Mouse (Mus musculus): ENCODE measurements around the gene Ebf1. TPM values are rescaled to one million over a fixed set of nuclear protein-coding genes. Genes with fewer than 3 reads are reported as not detected.
A peak's percentile ranks its signal among the peaks of the same experiment; 100 is the strongest.

Gene Ebf1
- total RNA-seq, 2 experiments from 2014 or later, result 5.5 to 8.2 TPM

DNA sequence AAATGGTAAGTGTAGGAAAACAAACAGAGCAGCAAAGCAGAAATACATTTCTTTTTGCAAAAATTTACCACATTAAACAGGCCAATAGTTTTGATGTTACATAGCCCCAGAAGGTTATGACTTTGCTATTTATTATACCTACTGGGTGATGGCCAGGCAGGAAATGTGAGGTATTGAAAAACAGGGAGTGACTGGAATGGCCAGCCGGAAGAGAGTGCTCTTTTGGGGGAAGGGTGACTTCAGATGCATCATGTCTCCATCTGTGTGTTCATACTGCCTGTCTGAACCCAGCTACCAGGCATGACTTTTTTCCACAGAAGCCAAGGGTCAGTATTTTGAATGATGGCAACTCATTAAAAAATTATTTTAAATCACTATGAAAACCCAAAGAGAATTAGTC lies 84.7 kb downstream of the Ebf1 start:
- no peak for DNase-seq (ENCODE audit: low spot score)

DNA sequence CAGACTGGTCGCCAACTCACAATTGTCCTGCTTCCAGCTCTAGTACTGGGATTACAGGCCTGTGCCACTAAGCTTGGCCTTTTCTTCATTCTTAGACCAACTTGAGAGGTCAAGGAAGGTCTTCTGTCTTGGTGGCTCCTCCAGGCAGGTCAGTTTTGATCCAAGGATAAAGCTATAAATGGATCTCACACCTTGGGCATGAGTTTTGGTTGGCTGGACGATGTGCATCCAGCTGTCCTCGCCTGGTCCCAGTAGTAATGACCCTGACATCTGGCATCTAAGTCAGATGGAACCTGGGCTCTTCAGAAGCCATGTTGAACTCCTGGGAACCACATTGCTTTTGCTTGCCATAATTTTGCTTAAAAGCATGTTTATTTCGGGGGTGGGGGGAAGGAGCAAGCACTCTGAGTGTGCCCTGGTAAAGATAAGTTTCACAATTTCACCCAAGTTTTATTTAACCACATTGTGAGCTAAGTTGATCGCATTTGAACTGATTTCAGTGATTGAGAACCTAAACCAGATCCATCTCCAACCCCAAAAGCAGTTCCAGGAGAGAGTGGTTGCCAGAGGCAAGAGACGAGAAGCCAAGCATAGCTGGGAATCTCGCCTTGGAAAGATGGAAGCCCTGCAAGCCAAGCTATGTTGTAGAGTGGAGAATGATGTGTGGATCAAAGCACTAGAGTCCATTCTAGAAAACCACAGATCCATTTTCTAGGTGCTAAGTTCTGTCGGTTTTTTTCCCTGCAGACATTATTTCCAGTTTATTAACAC lies 85.8 kb downstream of the Ebf1 start:
- DNase-seq (ENCODE audit: low spot score), result no peak

DNA sequence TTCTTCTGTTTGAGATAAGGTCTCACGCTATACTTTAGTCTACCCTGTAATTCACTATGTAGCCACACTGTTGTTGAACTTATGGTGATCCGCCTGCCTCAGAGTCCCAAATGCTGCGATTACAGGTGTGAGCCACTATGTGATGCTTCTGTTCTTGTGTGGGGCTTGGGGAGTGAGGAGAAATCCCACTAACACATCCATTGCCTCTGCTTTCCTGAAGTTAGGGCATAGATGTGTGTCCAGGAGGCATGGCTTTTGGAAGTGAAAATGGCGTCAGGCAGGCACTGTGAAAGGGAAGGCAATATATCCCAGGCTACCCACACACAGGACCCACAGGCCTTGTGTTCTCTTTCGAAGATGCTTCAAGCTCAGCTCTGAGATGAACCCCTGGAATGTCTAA lies 86.8 kb downstream of the Ebf1 start:
- DNase-seq (ENCODE audit: low spot score), result no peak

DNA sequence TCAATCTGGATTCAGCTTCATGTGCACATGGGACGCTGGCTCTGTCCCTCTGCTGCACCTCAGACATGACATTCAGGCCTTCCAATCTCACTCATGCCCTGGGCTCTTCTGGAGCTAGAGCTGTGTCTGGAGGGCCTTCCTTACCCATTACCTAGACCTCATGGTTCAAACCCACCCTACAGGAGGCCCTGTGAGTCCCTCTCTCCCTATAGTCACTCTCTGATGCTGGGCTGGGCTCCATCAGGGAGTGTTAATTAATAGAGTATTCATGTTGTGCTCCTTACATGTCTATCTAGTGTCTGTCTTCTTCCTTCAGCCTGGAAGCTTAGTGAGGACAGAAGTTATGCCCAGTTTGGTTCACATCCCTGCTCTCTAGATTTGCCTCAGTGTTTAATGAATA lies 88.7 kb downstream of the Ebf1 start:
- no peak for DNase-seq (ENCODE audit: low spot score)

DNA sequence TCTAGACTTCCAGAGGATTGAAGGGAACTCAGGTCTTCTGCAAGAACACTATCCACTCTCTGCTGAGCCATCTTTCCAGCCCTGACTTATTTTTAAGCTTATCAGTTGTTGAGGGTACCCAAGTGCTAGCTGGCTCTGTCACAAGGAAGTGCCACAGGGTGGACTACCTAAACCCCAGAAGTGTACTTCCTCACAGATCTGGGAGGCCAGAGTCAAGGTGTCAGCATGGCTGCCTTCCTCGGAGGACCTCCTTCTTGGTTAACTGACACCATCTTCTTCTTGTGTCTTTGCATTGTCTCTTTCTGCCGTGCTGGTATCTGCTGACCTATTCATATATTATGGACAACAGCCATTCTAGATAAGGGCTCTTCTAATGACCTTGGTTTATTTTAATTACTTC lies 89.3 kb downstream of the Ebf1 start:
- DNase-seq (ENCODE audit: low spot score), result no peak

DNA sequence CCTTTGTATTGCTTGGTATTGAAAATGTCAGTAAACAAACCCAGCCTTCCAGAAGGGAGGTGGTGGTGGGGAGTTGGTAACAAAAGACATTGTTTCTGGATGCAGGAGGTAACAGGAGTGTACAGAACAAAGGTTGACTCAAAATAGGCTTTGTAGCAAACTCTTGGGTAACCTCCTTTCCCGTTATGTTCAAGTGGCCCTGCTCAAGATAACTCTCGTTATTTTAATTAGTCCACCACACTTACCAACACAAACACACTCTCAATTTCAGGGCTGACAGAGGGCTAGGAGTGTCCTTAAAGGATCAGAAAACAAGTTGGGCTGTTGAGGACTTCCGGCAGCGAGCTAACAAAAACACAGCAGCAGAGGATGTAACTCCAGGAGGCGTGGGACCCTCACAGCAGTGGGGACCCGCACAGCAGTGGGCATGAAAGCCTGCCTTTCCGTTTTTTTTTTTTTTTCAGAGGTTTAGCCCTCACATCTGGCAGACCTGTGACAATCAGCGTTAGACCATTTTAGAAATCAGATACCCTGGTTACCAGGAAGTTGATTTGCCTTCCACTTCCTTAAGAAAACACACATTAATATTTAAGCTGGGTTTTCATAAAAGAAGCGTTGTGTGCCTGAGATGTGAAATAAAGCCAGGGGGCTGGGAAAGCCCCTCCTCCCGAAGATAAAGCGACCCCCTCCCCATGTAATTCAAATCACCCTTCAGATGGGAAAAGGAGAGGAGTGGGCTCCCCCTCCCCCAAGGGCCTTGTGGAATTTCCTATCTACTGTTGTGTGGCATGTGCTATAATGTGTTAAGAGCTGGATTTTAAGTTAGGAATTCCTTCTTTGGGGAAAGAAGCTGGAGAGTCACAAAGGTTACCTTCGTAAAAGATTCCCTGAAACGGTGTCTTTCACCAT lies 90.5 kb downstream of the Ebf1 start:
- DNase-seq (ENCODE audit: low spot score), result no peak

DNA sequence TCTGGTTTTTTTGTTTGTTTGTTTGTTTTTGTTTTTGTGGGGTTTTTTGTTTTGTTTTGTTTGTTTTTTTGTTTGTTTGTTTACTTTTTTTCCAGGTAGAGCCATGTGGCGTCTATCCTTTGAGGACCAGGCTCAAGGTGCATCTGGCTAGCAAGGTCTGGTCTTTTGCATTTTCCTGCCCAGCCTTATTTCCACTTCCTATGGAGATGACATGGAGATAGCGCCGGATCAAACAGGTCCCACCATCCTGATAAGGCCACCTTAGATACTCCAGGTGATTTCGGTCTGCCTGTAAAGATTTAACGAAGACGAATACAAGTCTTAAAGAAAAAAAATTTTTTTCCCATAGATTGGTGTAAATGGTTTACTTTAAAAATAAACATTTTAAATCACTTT lies 91.2 kb downstream of the Ebf1 start:
- no peak for DNase-seq (ENCODE audit: low spot score)

DNA sequence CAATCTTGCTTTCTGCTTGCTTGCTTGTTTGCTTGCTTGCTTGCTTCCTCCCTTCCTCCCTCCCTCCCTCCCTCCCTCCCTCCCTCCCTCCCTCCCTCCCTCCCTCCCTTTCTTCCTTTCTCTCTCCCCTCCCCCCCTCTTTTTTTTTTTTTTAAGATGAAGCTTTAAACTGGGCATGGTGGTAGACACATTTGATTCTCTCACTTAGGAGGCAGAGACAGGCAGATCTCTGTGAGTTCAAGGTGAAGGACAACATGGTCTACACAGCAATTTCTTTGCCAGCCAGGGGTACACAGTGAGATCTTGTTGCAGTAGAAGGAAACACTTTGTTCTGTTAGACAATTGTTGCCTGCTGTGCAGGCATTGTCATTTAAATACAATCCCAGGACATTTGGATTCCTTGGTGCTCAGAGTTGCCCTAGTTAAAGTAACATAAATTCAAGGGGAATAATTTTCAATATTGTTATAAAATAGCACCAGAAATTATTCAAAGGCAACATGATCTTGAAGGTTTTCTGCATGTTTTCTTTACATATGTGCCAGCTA lies 92.0 kb downstream of the Ebf1 start:
- DNase-seq (ENCODE audit: low spot score), result no peak

DNA sequence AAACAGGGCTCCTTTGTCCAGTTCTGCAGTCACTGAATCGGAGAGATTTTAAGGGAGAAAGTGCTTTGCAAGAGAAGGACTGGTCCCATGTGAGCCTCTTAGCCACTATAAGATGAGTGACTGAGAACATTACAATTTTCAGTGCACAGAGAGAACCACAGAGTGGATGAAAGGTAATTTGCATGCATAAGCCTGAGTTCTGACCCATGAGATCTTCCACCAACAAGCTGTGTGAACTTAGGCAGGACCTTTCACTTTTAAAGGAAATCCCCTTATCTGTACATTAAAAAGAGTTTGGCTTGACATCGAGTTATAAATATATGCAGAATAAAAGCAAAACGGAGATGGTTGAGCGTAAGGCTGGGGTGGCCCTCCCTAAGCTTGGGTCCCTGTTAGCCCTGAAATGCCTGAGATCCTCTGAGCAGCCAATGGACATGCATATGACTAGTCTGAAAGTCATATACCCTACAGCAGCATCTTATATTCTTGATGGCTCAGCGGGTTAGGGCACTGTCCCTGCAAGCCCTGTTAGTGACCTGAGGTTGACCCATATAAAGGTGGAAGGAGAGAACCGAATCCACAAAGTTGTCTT lies 92.8 kb downstream of the Ebf1 start:
- DNase-seq (ENCODE audit: low spot score), result no peak

DNA sequence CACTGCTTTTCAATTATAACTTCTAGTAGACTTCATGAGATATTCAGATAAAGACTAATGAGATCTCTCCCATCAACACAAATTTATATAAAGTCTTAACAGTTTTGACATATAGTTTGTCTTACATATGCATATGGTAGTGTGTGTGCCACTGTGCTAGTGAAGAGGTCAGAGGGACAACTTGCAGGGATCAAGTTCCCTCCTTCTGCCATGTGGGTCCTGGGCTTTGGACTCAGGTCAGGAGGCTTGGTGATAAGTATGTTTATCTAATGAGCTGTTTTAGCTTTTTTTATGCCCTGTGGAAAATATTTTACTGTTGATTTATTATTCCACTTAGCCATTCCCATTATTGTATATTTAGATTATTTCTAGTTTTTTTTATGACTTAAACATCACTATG lies 93.7 kb downstream of the Ebf1 start:
- DNase-seq (ENCODE audit: low spot score), result no peak

DNA sequence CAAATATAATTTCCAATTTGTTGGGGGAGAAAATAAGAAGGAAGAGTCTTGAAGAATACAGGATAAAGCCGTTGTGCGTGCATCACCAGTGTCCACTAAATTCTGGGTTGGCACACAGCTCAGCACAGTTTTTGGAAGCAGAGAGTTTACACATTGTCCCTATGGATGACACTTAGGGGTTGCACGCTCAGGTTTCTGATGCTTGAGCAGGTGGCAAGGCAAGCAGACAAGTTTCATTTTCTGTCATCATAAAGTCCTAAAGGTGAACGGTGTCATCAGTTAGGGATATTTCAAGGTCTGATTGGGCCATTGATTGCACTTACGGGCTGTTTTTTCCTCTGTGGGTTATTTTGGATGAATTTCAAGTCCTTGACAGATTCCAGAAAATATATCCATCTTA lies 97.1 kb downstream of the Ebf1 start:
- DNase-seq (ENCODE audit: low spot score), result no peak

DNA sequence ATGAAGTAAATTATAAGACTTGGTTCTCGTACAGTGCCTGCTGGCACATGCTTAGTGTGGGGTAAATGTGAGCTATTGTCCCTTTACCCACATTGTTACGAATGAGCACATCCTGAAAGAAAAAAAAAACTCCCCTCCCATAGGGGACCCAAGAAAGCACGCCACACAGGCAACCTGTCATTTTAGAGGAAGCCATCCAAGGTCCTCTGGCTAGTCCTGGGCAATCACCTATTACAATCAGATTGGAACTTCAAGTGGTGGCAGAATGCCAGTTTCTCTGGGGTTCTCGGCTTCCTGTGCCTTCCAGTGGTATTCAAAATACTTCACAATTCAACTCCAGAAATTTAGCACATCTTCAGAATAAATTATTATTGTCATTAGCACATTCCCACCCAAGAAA lies 98.7 kb downstream of the Ebf1 start:
- DNase-seq (ENCODE audit: low spot score), result no peak

DNA sequence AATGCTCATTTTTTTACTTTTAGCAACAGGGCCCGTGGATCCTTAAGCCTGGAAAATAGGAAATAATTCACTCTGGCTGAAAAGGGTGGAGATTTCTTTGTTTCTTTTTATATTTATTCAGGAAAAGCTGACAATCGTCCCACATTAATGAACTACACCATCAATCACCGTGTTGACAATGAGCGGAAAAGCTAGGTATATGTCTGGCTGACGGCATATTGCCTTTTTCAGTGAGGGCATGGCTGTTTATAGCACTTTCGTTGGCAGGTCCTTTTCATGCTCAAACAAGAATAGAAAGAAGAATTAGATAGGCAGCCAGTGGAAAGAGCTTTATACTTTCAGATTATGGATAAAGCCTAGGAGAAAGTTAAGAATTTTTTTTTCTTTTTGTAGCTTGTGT lies 99.8 kb downstream of the Ebf1 start:
- no peak for DNase-seq (ENCODE audit: low spot score)

DNA sequence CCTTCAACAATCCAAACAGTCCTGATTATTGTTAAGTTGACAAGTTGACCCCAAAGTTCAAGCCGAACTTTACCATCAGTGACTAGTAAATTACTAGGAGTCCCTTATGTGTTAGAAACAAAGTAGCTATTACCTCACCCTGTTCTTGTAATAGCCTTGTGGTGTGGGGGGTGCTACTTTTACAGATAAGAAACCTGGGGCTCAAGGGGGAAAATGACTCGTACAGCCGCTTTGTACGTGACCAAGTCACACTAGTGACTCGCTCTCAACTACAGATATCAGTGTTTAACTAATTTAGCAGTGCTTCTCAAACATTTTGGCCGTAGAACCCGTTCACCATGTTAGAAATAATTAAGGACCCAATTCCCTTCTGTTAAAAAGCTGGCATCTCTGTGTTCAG lies 100.5 kb downstream of the Ebf1 start:
- DNase-seq (ENCODE audit: low spot score), result no peak

DNA sequence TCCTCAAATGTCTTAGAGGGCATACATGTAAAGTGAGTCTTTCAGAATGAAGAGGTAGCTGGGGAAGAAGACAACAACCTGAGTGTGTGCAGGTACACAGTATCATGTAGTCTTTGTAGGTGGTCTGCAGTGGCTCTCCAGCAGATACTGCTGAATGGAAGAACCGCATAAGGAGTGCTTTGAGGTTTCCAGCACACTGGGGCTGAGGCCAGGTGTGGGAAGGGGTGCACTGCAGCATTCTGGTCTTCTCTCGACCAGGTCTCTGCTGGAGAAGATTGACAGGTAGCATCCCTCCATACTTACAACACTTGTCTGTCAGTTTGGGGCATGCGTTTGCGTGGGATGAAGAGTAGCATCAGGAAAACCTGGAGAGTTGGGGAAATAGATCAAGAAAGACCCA lies 104.9 kb downstream of the Ebf1 start:
- DNase-seq (ENCODE audit: low spot score), result no peak

DNA sequence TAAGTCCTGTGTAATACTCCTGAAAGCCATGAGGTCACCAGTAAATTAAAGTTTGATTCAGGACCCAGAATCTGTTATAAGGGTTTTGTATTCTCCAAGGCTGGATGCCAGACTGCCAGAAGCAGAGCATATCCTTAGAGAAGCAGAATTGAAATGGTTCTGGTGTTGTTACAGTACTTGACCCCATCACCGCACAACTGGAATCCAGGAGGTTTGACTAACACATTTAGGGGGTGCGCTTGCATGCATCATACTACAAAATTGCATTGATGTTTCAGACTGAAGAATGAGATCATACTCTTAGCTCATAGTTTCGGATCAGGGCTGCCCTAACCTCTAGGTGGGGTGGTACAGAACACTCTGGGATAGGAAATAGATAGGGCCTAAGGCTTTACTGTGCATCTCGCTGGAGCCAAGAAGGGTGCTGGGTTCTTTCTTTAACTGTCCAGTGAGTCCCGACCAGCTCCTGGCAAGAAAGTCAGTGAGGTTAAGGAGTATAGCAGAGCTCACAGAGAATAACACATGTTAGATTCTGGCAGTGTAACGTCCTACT lies 106.9 kb downstream of the Ebf1 start:
- DNase-seq (ENCODE audit: low spot score), result peak; percentile 36

DNA sequence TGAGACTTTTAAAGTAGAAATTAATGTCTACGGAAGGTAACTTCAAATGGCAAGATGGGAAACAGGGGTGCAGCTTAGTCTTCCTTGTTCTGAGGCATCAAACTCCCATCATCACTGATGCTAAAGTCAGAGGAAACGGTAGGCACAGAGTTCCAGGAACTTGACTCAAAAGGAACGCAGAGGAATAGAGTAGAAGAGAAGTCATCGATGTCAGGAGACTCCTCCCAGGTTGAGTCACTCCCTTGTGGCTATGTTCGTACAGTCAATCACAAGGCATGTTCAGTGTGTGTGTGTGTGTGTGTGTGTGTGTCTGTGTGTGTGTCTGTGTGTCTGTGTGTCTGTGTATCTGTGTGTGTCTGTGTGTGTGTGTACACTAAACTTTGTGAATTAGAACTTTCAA lies 108.6 kb downstream of the Ebf1 start:
- no peak for DNase-seq (ENCODE audit: low spot score)

DNA sequence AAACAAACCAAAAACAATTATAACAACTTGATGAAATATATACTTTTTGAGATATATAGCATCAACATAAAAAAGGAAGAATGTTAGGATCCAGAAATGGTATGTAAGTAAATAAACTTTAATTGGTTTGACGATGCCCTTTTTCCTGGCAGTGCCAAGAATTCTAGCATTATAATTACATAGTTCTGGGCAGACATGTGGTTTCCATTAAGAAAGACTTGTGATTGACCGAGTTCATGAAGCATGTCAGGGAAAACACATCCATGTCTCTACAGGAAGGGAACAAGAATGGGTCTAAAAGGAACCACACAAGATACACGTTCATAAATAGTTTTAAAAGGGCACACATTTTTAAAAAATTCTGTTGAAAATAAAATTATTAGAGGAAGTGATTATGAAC lies 110.3 kb downstream of the Ebf1 start:
- no peak for DNase-seq (ENCODE audit: low spot score)

DNA sequence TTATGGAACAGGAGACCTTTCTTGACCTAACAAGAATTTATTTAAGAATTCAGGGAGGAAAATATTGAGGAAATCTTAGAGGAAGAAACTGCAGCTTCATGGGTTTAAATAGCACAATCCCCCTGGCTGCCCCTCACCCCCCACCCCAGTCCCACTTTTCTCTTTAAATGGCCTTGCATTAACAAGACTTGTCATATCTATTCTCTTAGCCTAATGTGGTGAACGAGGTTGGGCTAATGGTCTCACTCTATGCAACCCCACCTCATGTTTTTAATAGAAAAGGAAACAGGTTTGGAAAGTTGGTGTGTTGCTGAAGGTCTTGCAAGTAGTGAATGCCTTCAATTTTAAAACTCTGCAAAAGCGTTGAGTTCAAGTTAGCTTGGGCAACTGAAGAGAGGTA lies 110.7 kb downstream of the Ebf1 start:
- DNase-seq (ENCODE audit: low spot score), result no peak

DNA sequence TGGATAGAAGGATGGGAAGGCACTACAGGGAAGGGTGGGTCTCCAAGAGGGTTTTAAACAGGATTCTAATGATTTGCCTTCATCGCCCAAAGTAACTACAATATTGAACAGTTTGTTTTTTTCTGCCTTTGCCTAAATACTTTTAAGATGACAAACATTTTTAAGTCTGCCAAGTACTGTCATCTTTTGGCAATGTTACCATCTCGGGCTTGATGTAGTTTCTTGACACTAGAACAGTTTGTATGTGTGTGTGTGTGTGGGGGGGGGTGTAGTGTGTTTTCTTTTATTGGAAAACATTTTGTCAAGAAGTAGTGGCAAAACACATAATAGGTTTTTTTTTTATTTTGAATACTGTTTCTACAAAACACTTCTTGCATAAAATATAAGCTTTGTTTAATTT lies 111.2 kb downstream of the Ebf1 start:
- peak; percentile 39 for DNase-seq (ENCODE audit: low spot score)

DNA sequence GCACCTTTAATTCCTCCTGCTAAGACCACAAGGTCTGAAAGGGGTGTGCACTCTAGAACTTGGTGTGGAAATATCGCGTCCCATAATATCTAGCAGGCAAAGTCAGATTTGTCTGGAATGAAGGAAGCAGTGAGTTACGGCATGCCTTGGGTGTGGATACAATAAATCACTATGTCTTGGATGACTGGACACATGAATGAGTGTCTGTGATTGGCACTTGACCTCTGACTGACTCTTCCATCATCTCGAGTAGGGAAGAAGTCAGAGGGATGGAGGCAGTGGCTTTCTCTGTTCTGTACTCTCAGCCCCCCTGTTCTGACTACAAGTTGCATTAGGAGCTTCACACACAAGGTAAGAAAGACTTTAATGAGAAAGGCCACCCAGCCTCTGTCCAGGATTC lies 112.8 kb downstream of the Ebf1 start:
- no peak for DNase-seq (ENCODE audit: low spot score)

DNA sequence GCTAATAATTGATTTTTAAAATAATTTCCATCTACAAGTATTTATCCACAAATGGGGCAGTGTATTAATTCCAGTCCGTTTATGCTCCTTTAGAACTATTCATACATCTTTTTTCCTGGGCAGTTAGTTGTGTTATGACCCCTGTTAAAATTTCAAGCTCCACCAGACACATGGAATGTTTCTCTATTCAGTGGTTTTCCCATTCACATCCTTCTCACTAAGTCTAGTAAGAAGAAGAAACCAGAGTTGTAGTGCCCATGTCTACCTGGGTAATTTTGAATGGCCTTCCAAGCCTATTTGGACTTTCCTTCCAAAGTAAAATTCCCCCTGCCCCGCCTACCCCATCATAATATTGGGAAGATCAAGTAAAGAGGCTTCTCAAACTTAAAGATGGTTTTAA lies 114.6 kb downstream of the Ebf1 start:
- no peak for DNase-seq (ENCODE audit: low spot score)
